Mouse (Mus musculus) retina, postnatal 1 day (tissue): ENCODE data around the gene Kcnk3.

Experiments
- DNase-seq: peaks from one replicate; pipeline ENCODE4 v3.0.0-alpha.2; 2012

Gene Kcnk3

DNA sequence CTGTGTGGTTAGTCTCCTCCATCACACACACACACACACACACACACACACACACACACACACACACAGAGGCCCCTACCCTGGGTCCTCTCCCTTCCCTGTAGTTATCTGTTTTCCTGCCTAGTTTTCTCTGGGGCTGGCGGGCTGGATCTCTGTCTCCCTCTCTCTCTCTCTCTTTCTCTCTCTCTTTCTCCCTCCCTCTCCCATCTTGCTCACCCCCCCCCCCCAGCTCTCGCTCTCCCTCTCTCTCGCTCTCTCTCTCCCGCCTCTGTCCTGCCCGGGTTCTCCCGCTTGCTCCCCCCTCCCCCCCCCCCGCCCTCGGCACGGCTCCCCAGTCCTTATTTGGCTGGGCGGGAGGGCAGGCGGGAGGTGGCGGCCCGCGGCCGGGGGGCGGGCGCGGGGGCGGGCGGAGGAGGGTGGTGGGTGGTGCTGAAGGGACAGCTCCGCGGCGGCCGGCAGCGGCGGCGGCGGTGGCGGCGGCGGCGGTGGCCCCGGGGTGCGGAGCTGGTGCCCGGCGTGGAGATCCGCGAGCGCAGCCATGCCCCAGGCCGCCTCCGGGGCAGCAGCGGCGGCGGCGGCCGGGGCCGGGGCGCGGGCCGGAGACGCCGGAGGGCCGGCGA is at the start of gene Kcnk3:
TSS of gene Kcnk3 (plus strand) at position 490 of the 620 bp plus-strand sequence.
- DNase-seq: peak; percentile 69

DNA sequence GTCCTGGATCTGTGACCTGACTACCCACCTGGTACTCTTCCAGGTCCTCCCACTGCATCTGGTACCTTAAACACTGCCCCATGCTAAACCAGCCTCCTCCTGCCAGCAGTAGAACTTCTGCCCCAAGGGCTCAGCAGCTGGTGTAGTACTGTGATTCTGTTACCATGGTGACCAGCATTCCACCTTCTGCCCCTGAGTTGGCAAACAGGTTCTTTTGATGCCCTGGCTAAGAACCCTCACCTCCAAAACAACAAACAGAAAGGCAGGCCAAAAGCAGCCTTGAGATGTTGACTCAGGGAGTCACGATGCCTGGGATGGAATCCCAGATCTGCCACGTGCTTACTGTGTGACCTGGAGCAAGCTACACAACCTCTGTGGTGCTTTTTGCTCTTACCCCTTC is 42.3 kb upstream of the Kcnk3 start, which contains the start of gene Cib4:
TSS of gene Cib4 (minus strand) at position 139 of the 400 bp plus-strand sequence.
- no peak for DNase-seq

DNA sequence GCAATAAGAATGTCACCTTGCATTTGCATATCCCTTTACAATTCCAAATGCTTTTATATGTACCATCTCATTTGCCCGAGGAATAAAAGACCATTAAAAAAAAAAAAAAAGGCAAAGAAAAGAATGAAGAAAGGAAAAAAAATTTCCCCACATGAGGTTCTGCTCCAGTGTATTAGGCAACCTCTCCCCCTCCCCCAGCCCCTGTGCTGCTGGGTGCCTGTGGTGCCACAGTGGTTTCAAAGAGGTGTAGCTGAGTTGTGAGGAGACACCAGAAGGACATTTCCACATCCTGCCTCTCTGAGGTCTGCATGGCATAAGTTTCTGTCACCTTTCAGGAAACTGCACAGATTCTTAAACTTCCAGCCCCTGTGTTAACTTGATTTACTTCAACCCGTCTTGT is 39.3 kb upstream of the Kcnk3 start:
- DNase-seq: no peak

DNA sequence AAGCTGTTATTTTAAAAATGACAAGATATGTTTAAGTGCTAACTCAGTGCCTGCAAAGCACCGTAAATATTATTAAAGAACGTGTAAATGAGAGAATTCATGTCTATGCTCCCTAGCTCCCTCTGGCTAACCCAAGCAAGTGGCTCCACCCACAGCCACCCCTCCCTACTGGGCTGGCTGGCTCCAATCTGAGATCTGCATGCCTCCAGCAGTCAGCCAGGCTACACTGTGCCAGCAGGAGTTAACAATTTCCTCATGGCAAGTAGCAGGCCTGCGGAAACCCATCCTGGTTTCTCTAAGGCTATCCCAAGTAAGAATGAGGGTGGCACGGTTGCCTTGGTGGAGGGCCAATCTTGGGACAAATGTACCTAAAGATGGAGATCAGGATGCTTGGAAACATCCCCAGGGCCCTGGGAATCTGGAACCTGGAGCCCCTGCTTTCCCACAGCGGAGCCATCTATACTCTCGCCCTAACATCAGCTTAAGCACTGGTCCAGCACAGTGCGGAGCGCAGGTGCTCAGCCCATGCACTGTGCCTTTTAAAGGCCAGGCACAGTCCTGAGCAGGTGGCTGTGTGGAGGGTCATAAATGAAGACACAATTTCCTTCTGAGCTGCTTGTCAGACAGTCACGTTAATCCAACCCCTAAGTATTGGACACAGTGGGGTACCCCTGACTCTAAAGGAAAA is 37.5 kb upstream of the Kcnk3 start:
- DNase-seq: no peak

DNA sequence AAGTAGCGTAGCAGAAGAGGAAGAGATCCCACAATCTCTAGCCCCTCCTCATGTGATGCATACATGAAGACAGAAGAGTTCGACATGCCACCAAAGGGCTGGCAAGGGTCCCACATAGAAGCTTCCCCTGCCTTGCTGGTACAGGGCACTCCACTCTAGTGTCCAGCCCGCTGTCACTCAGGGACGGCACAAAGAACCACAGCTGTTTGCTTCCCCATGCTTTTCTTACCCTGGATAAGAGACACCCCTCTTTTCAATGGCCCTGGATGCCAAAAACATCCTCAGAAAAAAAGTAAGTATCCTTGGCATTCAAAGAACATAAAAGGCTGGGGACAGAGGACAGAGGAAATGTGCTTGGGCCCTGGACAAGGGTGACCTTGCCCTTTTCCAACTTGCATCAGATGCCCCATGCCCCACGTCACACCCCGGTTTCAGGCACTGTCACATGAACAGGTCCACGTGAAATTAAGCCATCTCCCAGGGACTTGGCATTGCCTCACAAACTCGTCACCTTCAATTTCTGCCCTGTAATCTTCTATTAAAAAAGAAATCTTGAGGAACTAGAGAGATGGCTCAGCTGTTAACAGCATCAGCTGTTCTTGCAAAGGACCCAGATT is 36.8 kb upstream of the Kcnk3 start:
- DNase-seq: no peak

DNA sequence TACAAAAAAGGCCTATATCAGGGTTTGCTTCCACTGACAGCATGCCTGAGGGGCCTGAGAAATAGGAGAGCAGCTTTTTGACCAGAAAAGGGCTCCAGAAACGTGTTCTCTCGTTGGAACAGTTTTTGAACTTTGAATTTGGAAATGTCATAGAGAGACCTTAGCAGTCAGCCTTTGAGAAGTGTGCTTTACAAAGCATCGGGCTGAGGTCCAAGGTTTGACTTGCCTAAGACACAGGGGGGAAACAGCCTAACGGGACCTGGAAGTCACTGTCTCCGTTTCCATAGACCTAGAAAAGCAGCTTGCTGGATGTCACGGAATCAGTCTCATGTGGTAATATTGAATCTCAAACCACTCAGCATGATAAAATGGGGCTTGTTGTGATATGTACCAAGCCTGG is 36.0 kb upstream of the Kcnk3 start:
- DNase-seq: no peak

DNA sequence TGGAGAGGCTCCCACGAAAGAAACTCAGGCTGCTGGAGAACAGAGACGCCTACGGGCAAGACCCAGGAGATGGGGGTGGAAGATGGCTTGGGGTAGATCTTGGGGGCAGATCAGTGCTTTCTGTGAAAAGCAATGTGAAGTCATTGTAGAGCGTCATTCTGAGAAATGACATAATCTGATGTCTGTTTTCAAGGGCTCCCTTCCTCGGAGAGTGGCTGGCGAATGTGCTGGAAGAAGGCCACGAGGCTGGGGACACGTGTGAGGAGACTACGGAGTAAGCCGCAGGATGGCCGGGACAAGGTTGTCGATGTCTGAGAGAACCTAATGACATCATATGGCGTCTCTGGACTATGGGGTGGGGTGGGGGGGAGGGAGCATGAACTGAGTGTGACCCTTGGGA is 34.0 kb upstream of the Kcnk3 start:
- no peak for DNase-seq

DNA sequence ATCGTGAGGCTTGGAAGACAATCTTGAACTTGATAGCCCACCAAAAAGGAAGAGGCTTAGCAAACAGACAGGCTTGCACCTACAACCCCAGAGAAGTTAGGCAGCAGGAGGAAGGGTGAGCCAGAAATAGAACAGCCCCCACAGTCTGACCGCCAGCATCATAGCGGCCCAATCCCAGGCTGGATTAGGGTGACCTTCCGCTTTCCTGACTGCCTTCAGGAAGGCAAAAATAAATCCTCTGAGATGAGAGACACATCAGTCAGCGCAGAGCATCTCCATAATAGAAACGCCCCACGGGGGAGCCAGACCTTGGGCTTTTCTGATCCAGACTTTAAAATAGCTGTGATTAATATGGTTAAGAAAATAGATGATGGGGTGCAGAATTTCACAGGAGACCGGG is 33.0 kb upstream of the Kcnk3 start:
- DNase-seq: no peak

DNA sequence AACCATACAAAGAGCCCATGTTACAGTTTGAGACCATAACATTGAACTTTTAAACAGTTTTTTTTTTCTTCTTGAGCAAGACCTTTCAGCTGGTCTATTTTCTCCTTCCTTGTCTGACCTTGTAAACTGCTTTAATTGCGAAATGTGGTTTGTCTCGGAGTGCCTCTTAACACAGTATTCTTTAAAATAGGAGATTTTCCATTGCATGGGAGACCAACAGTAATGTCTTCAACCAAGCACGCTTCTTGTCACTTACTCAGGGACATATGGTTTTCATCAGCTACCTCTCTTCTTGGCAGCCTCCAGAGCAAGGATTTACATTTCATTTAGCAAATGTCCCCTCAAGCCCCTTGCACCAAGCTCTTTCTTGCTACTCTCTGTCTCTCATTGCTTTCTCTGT is 31.7 kb upstream of the Kcnk3 start:
- no peak for DNase-seq

DNA sequence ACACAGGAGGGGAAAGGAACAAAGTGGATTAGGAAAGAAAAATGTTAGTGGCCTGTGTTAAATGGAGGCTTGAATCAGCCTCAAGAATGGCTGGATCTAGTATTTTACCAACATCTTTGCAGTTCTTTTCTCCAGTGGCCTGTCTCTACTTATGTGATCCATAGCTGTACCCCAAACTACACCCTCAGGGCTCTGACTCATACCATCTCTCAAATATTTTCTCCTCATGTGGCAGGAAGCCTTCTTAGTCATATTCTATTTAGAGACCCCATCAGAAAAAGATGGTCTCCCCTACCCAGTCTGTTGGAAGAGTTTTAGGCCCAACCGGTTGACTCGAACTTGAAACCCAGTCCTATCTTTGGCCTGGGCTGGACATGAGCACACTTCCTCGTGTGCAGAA is 28.5 kb upstream of the Kcnk3 start:
- DNase-seq: no peak

DNA sequence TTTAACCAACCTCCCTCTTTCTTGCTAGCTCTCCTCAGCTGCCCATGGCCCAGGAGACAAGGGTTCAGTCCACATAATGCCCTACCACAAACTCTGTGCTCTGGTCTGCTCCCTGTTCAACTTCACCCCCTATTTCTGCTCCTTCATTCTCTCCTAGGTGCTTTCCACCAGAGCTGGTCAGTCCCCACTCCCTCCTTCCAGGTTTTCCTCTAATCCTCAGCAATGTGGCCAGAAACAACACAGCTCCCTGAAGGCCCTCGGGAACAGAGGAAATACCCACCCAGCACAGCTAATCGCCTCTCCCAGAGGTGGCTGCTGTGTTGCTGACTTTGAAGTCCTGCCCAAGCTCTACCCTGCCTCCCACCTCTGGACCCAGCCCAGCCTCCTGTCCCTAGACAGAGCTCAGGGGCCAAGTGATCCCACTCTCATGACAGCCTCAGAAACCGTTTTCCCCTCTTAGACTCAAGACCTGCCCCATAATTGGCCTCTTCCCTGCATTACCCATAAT is 27.9 kb upstream of the Kcnk3 start:
- no peak for DNase-seq

DNA sequence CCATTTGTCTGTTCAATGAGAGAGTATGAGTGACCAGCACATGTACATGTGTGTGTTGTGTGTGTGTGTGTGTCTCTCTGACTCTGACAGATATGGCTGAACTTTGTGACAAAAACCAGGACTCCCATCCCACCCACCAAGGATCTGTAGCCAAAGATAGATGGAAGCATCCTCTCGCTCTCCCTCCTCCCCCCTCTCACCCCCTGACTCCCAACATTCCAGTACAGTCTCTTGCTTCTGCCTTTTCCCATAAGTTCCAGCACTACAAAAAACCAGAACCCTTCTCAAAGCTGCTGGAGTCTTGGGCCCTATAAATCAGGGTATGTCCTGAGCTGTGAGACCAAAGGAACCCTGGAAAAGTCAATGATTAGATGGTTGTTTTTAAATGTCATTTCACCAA is 19.5 kb upstream of the Kcnk3 start:
- no peak for DNase-seq

DNA sequence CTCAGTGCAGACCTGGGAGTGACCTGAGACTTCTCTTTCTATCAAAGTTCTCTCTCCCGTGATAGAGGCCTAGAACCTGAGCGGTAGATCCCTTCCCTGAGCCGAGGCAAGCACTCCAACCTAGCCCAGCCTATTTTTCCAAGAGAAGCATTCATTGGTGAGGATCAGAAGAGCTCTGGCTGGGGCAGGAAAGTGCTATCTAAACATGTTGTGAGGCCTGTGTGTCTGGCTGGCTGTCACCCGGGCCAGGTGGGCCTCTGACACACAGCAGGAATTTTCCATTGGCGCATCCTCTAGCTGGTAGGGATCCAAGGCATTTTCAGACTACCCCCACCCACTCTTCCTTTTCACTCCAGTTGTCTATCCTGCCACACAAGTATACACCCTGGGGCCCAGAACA is 16.1 kb upstream of the Kcnk3 start:
- DNase-seq: no peak

DNA sequence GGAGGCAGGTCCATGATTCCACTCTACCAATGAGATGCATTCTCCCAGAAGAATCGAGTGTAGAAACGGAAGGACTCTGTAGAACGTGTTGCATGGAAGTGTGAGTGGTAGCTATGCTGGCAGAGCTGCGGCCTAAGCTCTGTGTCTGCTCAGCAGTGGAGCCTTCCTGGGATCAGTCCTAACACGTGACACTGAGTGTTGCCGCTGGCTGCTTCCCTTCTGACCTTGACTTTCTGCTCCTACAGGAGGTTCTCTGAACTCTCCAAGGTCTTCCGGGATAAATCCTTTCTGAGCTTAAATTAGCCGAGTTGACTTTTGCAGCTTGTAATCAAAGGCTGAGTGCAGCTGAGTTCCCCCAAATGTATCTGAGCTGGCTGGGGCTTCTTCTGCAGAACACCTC is 13.6 kb upstream of the Kcnk3 start:
- no peak for DNase-seq

DNA sequence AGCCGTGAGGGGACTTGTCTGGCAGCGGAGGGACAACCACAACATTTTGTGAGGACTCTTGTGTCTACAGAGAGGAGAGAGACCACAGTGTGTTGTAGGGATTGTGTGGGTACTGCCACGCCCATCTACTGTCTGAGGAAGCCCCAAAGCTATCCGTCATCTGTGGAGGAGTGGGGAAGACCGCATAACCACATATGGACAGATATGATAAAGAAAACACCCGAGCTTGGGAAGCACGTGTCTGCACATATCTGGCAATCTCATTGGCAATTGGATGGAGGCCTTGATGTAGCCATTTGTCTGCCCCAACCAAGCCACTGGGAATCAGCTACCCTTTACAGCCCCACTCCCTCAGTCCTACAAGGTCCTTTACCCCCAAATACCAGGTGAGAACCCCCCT is 11.7 kb upstream of the Kcnk3 start:
- no peak for DNase-seq

DNA sequence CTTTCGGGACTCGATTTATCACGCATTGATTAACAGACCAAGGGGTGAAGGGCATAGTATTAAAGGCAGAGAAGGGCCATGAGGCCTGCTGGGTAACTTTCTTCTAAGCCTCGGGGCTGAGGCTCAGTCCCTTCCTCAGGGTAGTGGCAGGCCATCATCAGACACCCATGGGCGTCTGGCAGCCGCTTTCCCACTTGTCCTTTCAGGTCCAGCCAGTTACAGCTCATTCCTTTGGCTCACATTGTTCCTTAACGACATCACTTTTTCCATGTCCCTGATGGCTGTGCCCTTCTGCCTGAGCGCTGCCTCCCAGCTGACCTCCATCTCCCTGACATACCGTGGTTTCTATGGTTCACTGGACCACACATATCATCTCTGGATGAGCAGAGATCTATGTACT is 10.7 kb upstream of the Kcnk3 start:
- no peak for DNase-seq

DNA sequence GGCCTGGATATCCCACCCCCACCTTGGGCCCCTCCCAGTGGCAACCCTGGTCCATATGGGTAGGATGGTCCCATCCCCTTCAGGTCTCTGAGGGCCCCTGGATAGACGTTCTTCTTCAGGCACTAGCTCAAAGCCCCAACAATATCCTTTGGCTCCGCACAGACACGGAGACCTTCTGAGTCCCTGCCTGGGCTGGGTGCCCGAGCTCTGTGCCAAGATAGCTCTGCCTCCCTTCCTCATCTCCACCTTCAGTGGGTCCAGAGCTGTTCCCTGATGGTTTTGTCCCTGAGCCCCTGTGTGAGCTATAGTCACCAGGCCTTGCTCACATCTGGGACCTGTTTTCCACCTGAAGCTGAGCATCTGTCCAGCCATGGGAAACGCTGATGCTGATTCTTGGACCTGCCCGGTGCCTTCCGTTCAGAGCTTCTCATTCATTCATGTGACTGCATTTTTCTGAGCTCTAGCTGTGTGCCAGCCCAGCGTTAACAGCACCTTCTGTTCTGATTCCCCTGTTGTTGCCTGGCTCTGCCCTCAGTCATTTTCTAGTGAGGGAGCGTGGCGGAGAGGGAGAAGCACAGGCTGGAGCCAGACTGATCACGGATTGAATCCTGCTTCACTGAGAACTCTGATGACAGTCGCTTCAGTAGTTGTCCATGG is 10.2 kb upstream of the Kcnk3 start:
- no peak for DNase-seq

DNA sequence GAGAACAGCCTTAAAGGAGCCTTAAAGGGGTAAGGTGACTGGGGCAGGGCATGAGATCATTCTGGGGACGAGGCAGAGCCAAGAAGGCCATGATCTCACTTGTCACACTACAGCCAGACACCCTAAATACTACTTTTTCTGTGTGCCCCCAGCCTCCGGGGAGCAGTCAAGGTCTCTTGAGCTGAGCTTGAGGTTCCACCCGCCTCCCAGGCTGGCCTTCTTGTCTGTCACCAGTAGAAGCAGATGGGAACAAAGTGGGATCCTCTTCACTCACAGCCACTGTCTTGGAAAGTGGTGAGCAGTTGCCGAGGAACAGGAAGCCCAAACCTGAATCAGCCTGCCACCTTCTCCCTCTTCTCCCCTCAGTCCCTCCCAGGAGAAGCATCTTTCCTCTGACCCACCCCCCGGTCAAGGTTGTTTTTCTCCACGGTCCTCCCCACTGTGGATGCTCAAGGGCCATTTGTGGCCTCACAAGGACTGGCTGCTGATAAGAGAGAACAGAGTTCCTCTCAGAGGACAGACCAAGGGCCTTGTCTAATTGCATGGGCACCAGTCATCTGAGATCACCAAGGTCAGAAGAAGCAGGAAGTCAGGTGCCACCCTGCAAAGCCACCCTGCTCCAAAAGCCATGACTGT is 9.4 kb upstream of the Kcnk3 start:
- no peak for DNase-seq

DNA sequence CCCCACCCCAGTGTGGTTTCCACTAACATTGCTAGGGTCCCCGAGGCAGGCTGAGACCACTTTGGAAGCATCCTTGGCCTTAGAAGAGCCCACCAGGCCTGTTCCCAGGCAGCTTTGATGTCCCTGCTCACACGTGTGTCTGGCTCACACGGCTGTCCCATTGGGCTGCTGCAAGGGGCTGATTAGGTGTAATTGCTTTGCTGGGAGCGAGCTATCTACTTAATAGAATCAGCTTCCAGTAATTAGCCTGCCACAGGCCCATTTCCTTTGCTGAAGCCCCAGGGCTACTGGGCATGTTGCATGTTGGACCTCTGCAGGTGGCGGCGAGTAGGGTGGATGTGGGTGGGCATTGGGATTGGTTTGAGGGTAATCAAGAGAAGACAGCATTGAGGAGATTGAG is 7.2 kb upstream of the Kcnk3 start:
- peak; percentile 56 for DNase-seq

DNA sequence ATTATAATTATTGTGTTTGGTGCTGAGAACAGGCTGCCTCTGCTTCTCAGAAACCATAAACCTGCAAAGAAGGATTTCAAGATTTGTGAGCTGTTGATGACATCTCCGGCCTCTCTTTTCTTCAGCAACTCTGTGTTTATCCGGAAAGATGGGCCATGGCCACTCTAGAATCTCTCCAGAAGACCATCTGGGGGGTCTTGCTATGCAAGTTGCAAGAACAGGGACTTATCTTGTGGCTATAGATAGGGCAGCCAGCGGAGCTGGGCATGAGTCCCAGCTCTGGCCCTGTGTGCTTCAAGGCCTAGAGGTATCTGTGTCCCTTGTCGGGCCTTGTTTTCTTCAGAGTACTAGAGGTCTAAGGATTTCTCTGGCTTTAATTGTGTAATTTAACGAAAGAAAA is 6.0 kb upstream of the Kcnk3 start:
- no peak for DNase-seq

DNA sequence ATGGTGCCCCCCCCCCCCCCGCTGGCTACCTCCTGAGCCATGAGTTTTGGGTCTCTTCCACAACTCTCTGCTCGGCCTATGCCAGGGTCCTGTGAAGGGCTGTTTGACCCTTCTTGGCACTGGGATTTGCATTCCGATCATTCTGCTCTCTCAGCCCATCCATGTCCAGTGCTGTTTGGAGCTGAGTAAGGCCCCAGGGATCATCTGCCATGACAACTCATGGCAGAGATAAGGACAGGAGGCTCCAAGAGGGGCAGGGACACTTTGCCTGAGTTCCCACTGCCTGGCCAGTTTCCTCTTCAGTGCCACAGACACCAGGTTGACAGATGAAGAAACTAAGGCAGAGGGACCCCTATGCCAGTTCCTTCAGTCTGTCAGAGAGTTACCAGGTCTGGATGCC is 1.4 kb upstream of the Kcnk3 start:
- DNase-seq: no peak

DNA sequence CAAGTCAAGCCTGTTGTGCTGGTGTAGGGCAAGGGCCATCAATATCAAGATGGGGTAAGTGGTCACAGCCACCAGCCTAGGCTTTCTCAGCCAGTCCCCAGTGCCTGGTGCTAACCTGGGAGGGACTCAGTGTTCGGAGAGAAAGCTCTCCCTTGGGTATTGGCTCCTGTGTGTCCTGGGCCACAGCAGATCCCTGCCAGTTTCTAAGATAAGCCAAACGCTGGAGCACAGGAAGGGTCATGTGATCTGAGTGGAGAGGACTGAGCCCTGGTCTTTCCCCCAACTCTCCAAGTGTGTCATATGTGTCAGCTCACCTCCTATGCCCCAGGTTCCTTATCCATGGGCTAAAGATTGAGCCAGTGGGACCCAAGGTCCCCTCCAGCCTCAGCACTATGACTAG is 869 bp upstream of the Kcnk3 start:
- DNase-seq: peak; percentile 18

DNA sequence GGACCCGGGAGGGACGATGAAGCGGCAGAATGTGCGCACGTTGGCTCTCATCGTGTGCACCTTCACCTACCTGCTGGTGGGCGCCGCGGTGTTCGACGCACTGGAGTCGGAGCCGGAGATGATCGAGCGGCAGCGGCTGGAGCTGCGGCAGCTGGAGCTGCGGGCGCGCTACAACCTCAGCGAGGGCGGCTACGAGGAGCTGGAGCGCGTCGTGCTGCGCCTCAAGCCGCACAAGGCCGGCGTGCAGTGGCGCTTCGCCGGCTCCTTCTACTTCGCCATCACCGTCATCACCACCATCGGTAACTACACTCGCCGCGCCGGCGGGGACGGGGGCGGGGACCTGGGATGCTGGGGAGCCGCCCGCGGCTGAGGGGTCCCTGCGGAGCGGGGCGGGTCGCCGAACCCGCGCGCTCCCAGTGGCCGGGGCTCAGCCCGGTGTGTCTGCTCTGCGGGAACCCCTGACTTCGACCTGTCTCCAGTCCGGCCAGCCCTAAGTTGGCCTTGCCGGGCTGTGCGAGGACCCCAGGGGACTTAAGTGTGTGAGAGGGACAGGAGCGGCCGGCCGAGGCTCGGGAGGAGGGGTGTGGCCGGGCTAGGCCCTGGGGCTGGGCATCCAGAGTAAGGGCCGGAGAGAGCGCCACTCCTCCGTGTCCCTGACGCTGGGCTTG is 465 bp downstream of the Kcnk3 start:
- peak; percentile 60 for DNase-seq
